Mouse (Mus musculus): ENCODE data around the gene Sh3glb1.

Gene Sh3glb1

GRCm38 (mm10) chr3:144668949-144669348 is 51.2 kb downstream of the Sh3glb1 start:
- DNase-seq, result no peak

- DNase-seq, result no peak
These were observed 52.1 kb downstream of the Sh3glb1 start for GRCm38 (mm10) chr3:144668039-144668438.

GRCm38 (mm10) chr3:144664363-144665299 is 55.5 kb downstream of the Sh3glb1 start:
- no peak for DNase-seq

- no peak for DNase-seq
These were observed 56.6 kb downstream of the Sh3glb1 start for GRCm38 (mm10) chr3:144663415-144664093.

- no peak for DNase-seq
These were observed 57.8 kb downstream of the Sh3glb1 start for GRCm38 (mm10) chr3:144662215-144662852.

- no peak for DNase-seq
These were observed 58.7 kb downstream of the Sh3glb1 start for GRCm38 (mm10) chr3:144661439-144661838.

- no peak for DNase-seq
These were observed 75.9 kb downstream of the Sh3glb1 start for GRCm38 (mm10) chr3:144644202-144644601.

- DNase-seq, result no peak
These were observed 76.7 kb downstream of the Sh3glb1 start for GRCm38 (mm10) chr3:144643301-144643871.

GRCm38 (mm10) chr3:144642141-144642540 is 78.0 kb downstream of the Sh3glb1 start:
- DNase-seq, result no peak

- DNase-seq, result no peak
These were observed 80.1 kb downstream of the Sh3glb1 start for GRCm38 (mm10) chr3:144640033-144640432.

- no peak for DNase-seq
These were observed 80.7 kb downstream of the Sh3glb1 start for GRCm38 (mm10) chr3:144639387-144639786.

GRCm38 (mm10) chr3:144638110-144638509 is 82.0 kb downstream of the Sh3glb1 start:
- DNase-seq, result no peak

- no peak for DNase-seq
These were observed 84.9 kb downstream of the Sh3glb1 start for GRCm38 (mm10) chr3:144635236-144635635.

All from cerebellum, adult 8-10 months (tissue).